Mouse (Mus musculus): ENCODE data around the gene Arhgef10l. TPM values are rescaled to one million over a fixed set of nuclear protein-coding genes. Genes with fewer than 3 reads are reported as not detected.

Arhgef10l gene
- total and polyA plus RNA-seq, 2 experiments, result 17.7 to 69.9 TPM

DNA sequence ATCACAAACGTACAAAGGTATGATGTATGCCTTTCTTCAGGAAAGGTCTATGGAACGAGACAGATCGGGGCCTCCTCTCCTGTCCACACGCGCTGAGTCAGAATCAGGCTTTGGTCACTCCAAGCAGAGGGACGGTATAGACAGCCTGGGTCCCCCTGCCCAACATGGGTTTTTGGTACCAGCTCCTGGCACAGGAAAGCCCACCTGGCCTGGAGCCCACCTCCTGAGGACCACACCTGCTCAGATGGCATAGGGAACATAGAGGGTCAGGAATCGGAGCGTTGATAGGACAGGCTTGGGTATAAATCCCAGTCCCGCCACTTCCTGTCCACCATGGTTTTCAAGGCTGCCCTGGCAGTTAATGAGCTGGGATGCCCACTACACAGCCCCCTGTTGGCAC is 145.1 kb downstream of the Arhgef10l start:
- WGBS, result 98% methylated on average over 9 of the region's 9 CpGs
- Histone ChIP-seq H3K27me3 (ENCODE audit: control insufficient read depth, insufficient read depth, low read length) (no peaks in the 10 kb centered on the region), H3K27ac (replicated peaks; ENCODE audit: insufficient read depth, low read depth, low read length) (no peak overlapping the region), H3K4me1 (ENCODE audit: control insufficient read depth, insufficient read depth, low read length) (peaks cover 12% of the 10 kb centered on the region), H3K4me3 (ENCODE audit: insufficient read depth, low read depth, low read length) (no peak overlapping the region), H3K79me2 (ENCODE audit: control insufficient read depth, insufficient read depth, low read length) (0 out of 2 replicates have a peak, but pooled peaks cover 3% of the 10 kb centered on the region), H3K9ac (ENCODE audit: low read depth, low read length) (no peak overlapping the region), H3K36me3 (ENCODE audit: control insufficient read depth, insufficient read depth, low read length) (peaks cover 6% of the 10 kb centered on the region)
- TF ChIP-seq CTCF (IDR thresholded peaks at IDR 0.05; ENCODE audit: low read depth, low read length), result no peak
- TF ChIP-seq POLR2A (IDR thresholded peaks at IDR 0.05; ENCODE audit: extremely low read depth, insufficient read depth, low read length), result no peak
- DNase-seq (ENCODE audit: extremely low read depth, low read depth, low spot score), result no peak

DNA sequence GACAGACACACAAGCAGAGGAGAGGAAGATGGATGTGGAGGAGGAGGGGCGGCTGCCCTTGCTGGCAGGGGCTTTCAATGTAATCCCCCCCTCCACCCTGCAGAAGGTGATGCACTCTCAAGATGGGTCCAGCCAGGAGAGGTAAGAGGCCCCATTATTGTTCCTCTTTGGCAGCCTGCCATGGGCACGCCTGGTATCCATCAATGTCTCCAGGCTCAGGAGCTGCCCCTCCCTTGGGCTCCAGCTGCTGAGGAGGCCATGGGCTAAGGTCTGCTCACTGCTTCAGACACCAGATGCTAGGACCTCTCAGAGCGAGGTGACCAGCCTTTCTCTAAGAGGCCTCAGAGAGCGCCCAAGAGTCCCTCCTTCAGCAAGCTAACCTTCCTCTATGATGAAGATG is 152.0 kb downstream of the Arhgef10l start:
- Histone ChIP-seq H3K27me3 (ENCODE audit: control insufficient read depth, insufficient read depth, low read length) (no peaks in the 10 kb centered on the region), H3K9ac (ENCODE audit: low read depth, low read length) (no peak overlapping the region), H3K36me3 (ENCODE audit: control insufficient read depth, insufficient read depth, low read length) (peaks cover 8% of the 10 kb centered on the region), H3K79me2 (ENCODE audit: control insufficient read depth, insufficient read depth, low read length) (no peaks in the 10 kb centered on the region), H3K4me1 (ENCODE audit: control insufficient read depth, insufficient read depth, low read length) (no peaks in the 10 kb centered on the region), H3K27ac (replicated peaks; ENCODE audit: insufficient read depth, low read depth, low read length) (no peak overlapping the region), H3K4me3 (ENCODE audit: insufficient read depth, low read depth, low read length) (no peak overlapping the region)
- WGBS, result 93% methylated on average over 4 of the region's 4 CpGs
- DNase-seq (ENCODE audit: extremely low read depth, low read depth, low spot score), result no peak
- TF ChIP-seq CTCF (IDR thresholded peaks at IDR 0.05; ENCODE audit: low read depth, low read length), result no peak
- TF ChIP-seq POLR2A (IDR thresholded peaks at IDR 0.05; ENCODE audit: extremely low read depth, insufficient read depth, low read length), result no peak

DNA sequence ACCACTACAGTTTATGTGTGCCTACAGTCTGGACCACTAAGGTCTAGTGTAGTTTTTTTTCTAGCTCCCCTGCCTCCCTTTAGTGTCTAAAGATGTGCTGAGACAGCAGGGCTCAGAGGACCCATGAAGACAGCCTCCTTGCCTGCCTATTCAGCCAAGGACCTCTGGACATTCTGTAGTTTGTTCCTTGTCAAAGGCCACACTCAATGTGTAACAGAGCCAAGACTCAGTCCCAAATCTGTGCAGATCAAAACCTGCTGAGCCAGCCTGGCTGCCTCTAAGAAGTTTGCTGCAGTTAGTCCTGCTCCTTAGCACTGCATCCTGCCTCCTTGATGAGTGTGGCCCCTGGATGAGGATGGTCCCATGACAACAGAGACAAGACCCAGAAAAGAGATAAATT is 156.0 kb downstream of the Arhgef10l start:
- H3K4me1 ChIP-seq (ENCODE audit: control insufficient read depth, insufficient read depth, low read length), result no peaks in the 10 kb centered on the region
- H3K79me2 ChIP-seq (ENCODE audit: control insufficient read depth, insufficient read depth, low read length), result no peaks in the 10 kb centered on the region
- no peak overlapping the region for H3K4me3 ChIP-seq (ENCODE audit: insufficient read depth, low read depth, low read length)

DNA sequence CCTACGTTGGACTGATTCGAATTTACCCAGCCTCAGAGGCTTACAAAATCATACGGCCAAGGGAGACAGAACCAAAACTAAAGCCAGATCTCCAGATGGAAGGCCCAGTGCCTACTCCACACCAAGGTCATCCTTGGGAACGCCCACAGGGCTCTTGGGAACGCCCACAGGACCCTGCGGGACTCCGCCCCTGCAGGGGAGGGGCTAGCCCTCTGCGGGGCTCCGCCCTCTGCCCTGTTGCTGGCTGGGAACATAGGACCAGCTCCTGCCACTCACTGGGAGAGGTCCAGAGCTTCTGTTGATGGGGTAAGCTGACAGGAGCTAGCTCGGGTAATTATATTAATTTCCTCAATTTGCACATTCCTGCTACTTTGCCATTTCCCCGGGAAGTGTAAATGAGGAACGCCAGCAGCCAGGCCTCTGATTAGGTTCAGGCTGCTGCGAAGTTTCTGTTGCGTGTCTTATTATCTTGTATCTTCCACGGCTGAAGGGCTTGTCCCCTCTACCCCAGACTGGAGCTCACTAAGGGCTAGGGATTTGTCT is 158.6 kb downstream of the Arhgef10l start:
- Histone ChIP-seq H3K4me1 (ENCODE audit: control insufficient read depth, insufficient read depth, low read length) (no peaks in the 10 kb centered on the region), H3K4me3 (ENCODE audit: insufficient read depth, low read depth, low read length) (no peak overlapping the region), H3K9ac (ENCODE audit: low read depth, low read length) (no peak overlapping the region), H3K79me2 (ENCODE audit: control insufficient read depth, insufficient read depth, low read length) (no peaks in the 10 kb centered on the region), H3K36me3 (ENCODE audit: control insufficient read depth, insufficient read depth, low read length) (no peaks in the 10 kb centered on the region), H3K27ac (replicated peaks; ENCODE audit: insufficient read depth, low read depth, low read length) (no peak overlapping the region), H3K27me3 (ENCODE audit: control insufficient read depth, insufficient read depth, low read length) (0 out of 2 replicates have a peak, but pooled peaks cover 1% of the 10 kb centered on the region)
- WGBS, result 58% methylated on average over 15 of the region's 15 CpGs
- DNase-seq (ENCODE audit: extremely low read depth, low read depth, low spot score), result no peak
- TF ChIP-seq CTCF (IDR thresholded peaks at IDR 0.05; ENCODE audit: low read depth, low read length) (no peak), POLR2A (IDR thresholded peaks at IDR 0.05; ENCODE audit: extremely low read depth, insufficient read depth, low read length) (no peak)

More for the DNA sequence above, 156.0 kb downstream of the Arhgef10l start:
- Histone ChIP-seq H3K27ac (replicated peaks; ENCODE audit: insufficient read depth, low read depth, low read length) (no peak overlapping the region), H3K36me3 (ENCODE audit: control insufficient read depth, insufficient read depth, low read length) (peaks cover under 1% of the 10 kb centered on the region; the same call in 1 of the 2 replicates), H3K9ac (ENCODE audit: low read depth, low read length) (no peak overlapping the region), H3K27me3 (ENCODE audit: control insufficient read depth, insufficient read depth, low read length) (no peaks in the 10 kb centered on the region)
- TF ChIP-seq CTCF (IDR thresholded peaks at IDR 0.05; ENCODE audit: low read depth, low read length), result no peak
- DNase-seq (ENCODE audit: extremely low read depth, low read depth, low spot score), result no peak

DNA sequence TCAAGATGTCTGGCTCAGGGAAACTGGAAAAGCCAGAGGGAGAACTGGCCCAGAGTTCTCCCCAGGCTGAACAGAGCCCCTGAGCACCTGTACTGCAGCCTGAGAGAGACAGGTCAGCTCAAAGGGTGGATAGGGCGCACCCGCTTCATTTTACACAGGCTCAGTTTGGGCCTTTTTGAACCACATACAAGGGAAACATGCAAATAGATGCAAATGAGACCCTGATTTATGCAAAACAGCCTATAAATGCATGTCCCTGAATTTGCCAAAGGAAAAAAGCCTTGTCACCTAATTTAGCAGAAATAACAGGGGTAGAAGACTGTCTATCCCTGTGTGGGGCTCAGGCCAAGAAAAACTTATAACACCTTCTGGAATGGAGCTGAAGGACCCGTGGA is 160.2 kb downstream of the Arhgef10l start:
- Histone ChIP-seq H3K36me3 (ENCODE audit: control insufficient read depth, insufficient read depth, low read length) (no peaks in the 10 kb centered on the region), H3K27ac (replicated peaks; ENCODE audit: insufficient read depth, low read depth, low read length) (no peak overlapping the region), H3K9ac (ENCODE audit: low read depth, low read length) (no peak overlapping the region), H3K79me2 (ENCODE audit: control insufficient read depth, insufficient read depth, low read length) (no peaks in the 10 kb centered on the region), H3K4me1 (ENCODE audit: control insufficient read depth, insufficient read depth, low read length) (no peaks in the 10 kb centered on the region), H3K4me3 (ENCODE audit: insufficient read depth, low read depth, low read length) (no peak overlapping the region), H3K27me3 (ENCODE audit: control insufficient read depth, insufficient read depth, low read length) (0 out of 2 replicates have a peak, but pooled peaks cover 3% of the 10 kb centered on the region)
- DNase-seq (ENCODE audit: extremely low read depth, low read depth, low spot score), result no peak
- WGBS, result 91% methylated on average over 3 of the region's 3 CpGs
- no peak for TF ChIP-seq POLR2A (IDR thresholded peaks at IDR 0.05; ENCODE audit: extremely low read depth, insufficient read depth, low read length)
- no peak for TF ChIP-seq CTCF (IDR thresholded peaks at IDR 0.05; ENCODE audit: low read depth, low read length)

DNA sequence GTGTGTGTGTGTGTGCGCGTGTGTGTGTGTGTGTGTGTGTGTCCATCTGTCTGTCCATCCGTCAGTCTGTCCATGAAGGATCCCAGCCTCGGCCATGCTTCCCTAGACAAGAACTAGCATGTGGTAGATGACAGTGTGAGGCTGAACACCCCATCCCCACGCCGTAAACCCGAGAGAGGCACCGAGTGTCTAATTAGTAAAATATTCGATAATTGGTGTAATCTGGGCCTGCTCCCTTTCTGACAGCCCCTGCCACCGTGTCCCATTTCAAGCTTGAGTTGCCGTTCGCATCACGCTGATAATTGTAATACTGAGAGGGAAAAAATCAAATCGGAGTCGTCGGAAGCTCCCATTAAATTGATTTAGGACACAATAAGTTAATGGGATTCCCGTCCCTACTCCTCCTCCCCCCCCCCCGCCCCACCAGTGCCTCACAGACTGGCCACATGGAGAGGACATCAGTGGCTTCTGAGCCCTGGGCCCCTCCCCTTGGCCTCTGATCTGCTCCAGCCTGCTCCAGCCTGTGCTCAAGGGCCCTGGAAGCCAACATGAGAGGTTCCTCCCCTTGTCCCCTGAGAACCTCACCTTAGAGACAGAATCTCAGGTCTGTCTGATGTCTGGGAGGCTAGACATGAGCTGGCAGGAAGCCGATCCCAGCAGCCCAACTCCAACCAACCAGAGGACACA is 160.7 kb downstream of the Arhgef10l start:
- no peak overlapping the region for H3K27ac ChIP-seq (replicated peaks; ENCODE audit: insufficient read depth, low read depth, low read length)
- no peaks in the 10 kb centered on the region for H3K36me3 ChIP-seq (ENCODE audit: control insufficient read depth, insufficient read depth, low read length)
- no peak for TF ChIP-seq POLR2A (IDR thresholded peaks at IDR 0.05; ENCODE audit: extremely low read depth, insufficient read depth, low read length)
- TF ChIP-seq CTCF (IDR thresholded peaks at IDR 0.05; ENCODE audit: low read depth, low read length), result no peak
- no peak overlapping the region for H3K4me3 ChIP-seq (ENCODE audit: insufficient read depth, low read depth, low read length)
- H3K9ac ChIP-seq (ENCODE audit: low read depth, low read length), result no peak overlapping the region
- DNase-seq (ENCODE audit: extremely low read depth, low read depth, low spot score), result no peak
- WGBS, result 76% methylated on average over 19 of the region's 19 CpGs
- H3K4me1 ChIP-seq (ENCODE audit: control insufficient read depth, insufficient read depth, low read length), result no peaks in the 10 kb centered on the region
- H3K27me3 ChIP-seq (ENCODE audit: control insufficient read depth, insufficient read depth, low read length), result 0 out of 2 replicates have a peak, but pooled peaks cover 3% of the 10 kb centered on the region
- no peaks in the 10 kb centered on the region for H3K79me2 ChIP-seq (ENCODE audit: control insufficient read depth, insufficient read depth, low read length)

Measured in liver, adult 2 months (tissue).